Mouse (Mus musculus): ENCODE measurements around the gene Fcgbp.

DNA sequence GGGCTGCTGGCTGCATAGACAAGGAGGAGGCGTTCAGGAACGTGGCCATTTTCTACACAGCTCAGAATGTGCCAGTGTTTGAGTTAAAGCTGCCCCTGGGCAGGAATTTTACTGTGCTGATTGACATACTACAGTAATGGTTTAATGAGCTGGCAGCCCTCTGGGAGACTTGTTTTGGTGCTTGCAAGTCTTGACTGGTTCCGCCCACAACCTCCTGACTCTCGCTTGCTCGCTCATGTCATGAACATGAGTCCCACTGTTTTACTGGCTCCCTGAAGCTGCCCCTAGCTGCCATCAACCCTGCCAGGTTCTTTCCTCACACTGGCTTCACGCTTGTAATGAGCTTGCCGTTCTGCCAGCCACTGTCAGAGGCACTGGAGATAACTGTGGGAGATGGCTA is 13.2 kb downstream of the Fcgbp start:
- TF ChIP-seq ZC3H11A (IDR thresholded peaks at IDR 0.05; ENCODE audit: borderline replicate concordance, low read depth, low read length) = no peak
- no peak for TF ChIP-seq HCFC1 (IDR thresholded peaks at IDR 0.05; ENCODE audit: borderline replicate concordance, insufficient read depth, low read length)
- TF ChIP-seq CHD2 (IDR thresholded peaks at IDR 0.05; ENCODE audit: low read depth, low read length) = no peak
- no peak for TF ChIP-seq ZNF384 (IDR thresholded peaks at IDR 0.05; ENCODE audit: low read depth, low read length)
- no peak for TF ChIP-seq MAFK (IDR thresholded peaks at IDR 0.05; ENCODE audit: insufficient read depth, low read depth, low read length)

All from ES-E14 (cell line).